Mouse (Mus musculus) c-Kit-negative CD71-positive TER-119-positive erythroid progenitor cells, embryonic 14.5 days (primary cell): ENCODE results near the gene Rrbp1.

Experiments used
- DNase-seq: peaks from one replicate; pipeline ENCODE4 v3.0.0-alpha.2; 2013; ENCODE audit warnings: low read depth, low spot score

Gene Rrbp1

DNA sequence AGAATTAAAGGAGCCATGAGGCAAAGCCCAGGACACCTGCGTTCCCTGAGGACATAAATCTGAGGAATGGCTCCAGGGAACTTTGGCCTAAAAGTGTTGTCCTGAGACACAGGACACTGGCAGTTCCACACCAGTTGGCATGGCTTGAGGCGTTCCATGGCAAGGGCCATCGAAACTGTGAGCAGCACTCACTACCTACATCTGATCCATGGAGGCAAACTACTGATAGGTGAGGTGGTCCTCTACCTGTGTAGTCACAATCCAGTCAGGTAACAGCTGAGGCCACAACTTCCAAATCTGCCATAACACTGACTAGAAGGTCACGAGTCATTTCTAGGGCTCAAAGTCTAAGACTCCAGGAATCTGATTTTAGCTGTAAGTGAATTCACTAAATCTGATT, 55.3 kb downstream of the Rrbp1 start:
- DNase-seq: no peak

DNA sequence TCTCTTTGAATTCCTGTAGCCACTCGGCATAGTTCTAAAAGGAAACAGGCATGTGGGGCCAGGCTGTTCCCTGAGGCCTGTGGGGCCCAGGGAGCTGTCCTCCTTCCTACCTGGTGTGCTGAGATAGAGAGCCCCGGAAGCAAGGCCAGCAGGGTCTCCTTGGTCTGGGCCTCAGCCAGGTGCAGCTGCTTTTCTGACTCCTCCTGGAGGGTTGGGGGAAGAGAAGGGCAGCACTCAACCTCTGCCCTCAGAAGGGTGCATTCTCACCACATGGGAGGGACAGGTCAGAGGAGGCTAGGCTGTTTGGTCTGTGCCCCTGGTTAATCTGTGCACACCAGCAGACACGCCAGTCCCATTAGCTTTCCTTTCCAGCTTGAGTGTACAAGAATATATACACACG, 56.1 kb downstream of the Rrbp1 start:
- no peak for DNase-seq

DNA sequence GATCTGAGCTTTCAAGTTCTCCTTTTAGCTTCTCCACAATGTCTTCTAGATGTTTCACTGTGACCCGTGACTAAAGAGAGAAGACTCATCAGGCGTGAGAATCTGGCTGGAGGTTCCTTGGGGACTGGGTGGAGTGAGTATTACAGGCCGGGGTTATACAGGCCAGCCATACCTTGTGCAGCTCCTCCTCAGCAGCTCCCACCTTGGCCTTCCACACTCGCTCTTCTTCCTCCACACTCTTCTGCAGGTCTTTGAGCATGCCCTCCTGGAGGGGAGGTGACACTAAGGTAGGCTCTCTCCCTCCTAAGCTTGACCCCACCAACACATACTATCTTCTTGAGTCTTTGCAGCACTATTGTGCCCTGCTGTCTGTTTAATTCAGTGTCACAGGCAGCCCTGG, 57.1 kb downstream of the Rrbp1 start:
- DNase-seq: no peak

DNA sequence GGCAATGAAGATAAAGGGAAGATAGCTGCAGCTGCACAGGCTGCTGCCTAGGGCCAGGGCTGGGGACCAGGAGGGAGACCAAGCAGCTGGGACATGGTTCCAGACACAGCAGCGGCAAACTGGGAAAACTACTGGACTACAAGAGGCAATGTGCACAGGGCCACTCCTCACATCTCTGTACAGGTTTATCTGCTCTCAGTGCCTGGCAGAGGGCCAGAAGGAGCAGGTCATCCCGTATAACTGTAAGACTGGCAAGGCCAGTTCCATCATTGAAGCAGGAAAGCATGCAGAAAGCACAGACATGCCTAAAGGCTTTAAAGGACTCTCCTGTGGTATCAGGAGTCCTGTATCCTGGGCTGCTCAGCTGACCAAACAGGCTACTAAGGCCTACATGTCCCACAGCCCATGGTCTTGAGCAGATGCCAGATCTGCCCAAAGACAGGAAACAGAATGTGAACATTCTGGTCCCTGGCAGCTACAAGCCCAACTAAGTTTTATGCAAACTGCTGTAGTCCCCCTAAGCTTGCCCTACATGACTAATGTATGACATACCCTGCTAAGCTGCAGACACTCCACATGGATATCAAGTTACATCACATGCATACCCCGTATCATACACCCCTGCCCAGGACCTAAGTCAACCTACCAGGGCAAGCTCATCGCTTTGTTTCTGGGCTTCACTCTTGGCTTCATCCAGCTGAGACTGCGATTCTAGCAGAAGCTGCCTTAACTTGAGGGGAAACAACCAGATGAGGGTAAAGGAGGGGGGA, 59.3 kb downstream of the Rrbp1 start:
- no peak for DNase-seq

DNA sequence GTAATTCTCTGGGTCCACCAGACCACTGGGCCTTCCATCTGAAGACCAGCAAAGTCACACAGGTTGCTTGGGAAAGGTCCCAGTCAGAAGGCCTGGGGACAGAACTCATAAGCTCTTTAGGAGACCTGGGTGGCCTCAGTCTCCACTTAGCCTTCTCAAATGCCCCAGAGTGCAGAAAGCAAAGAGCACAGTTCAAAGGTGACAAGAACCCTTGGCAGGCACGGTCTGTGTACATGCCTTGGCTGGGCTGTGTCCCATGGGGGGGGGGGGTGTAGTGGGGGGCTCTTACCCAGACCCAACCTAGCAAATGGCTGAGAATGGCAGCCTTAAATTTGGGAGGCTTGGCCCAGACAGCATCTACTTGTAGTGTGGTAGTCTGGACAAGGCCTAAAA, 60.0 kb downstream of the Rrbp1 start:
- no peak for DNase-seq

DNA sequence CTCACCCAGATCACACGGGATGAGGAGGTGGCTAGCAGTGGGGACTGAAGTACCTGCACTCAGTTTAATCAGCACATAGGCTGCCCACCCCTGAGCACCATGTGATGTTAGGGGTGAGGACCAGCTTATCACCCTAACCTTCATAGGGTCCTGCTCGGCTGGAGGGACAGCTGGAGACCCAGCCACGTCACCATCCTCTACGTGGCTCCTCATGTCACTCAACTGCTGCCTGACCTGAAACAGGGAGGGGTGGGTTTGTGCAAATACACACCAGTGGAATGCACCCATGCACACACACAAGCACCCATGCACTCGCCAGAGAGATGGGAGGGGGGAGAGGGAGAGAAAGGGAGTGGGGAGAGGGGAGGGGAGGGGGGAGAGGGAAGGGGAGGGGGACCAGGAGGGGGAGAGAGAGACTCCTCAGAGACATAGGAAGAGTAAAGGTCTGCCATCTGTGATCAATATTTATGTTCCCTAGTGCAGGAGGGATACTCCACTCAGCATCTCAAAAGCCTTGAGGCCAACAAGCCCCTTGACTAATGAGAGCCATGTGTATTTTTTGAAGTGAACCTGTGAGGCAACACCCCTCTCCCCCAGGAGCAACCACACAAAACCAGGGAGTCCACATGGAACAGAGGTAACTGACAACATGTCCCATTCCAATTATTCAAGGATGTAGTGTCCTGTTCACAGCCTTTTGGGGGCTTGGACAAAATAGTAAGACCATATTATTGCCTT, 60.6 kb downstream of the Rrbp1 start:
- DNase-seq: no peak

DNA sequence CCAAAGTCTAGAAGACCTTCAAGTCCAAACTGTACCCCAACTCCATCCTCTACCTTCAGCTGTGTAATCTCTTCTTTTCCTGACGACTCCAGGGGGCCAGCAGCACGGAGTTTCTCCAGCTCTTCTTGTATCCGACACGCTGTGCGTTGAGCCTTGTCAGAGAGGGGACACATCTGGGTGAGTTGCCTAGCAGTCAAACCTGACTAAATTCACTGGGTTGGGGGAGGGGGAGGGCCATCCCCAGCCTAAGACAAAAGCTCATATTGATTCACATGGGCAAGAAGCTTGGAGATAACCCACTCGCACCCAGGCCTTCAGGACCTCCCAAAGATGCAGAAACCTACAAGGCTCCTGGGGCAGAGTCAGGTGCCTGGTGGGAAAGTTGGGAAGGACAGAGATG, 61.8 kb downstream of the Rrbp1 start:
- no peak for DNase-seq

DNA sequence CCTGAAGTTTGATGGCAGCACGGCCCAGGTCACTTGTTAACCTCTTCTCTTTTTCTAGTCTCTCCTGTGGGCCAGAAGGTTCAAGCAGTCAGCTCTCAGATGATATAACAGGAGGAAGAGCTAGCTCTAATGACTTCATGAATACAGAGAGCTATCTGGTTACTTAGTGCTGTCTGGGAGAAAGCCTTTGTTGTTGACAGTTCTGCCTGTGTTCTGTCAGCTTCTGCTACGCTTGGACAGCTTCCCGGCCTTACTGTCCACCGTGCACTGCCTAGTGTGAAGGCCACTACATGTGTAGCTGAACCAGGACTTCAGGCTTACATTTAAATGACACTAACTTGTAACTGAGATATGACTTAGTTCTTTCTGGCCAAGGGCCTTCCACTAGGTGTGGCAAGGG, 62.6 kb downstream of the Rrbp1 start:
- DNase-seq: no peak

DNA sequence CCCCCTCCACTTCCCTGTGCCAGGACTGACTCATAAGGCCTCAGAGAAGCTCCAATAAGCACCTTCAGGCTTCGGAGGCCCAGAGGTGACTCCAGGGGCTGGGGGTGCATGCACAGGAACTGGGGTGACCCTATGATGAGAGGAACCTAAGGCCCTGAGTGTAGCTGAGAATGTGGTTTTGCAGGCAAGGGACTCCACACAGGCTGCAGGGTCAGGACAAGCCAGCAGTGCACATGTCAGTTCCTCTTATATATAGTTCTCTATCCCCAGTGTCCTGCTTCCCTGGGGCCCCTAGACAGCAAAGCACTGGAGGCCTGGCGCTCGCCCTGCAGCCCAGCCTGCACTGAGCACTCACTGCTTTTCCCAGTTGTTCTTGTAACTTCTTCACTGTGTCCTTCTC, 63.1 kb downstream of the Rrbp1 start:
- DNase-seq: no peak

DNA sequence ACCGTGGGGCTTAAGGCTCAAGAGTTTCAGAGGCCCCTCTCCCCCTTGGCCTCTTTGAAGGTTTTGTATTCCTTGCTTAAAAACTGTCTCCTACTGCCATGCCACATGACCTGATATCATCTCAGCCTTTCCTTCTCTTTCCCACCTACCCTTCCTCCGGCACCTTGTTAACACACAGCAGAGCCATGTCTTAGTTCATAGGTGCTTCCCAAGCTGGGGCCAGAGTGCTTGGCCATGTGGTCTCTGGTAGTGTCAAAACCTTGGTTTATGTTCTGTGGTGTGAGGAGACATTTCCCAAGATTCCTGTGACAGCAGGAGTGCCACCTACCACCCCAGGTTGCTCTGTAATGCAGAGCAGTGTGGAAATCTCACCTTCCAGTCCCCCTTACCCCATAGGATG, 64.7 kb downstream of the Rrbp1 start:
- no peak for DNase-seq

DNA sequence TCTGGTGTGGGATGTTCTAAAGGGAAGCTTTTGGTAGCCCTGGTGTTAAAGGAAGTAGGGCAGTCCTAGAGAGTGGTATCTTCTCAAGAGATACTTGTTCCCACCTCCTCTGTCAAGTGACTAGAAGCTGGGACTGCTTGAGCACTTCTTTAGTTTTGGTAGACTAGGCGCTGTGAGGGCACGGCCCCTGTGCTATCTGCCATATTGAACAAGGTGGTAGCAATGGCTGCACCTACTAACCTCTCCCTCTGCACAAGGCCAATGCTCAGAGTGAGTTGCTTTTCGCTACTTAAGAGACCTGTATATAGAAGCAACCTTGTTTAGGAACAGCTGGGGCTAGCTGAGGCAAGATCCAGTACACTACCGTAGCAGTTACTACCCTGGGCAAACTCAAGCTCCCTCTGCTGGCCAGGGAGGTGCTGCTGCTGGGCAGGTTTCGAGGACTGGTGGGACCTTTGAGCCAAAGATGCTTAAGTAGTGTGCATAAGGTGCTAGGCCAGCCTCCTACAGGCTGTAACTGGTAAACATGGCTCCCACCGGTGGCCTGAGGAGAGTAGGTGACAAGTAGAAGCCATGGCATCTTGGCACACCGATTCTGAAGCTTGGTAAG, 65.5 kb downstream of the Rrbp1 start:
- no peak for DNase-seq

DNA sequence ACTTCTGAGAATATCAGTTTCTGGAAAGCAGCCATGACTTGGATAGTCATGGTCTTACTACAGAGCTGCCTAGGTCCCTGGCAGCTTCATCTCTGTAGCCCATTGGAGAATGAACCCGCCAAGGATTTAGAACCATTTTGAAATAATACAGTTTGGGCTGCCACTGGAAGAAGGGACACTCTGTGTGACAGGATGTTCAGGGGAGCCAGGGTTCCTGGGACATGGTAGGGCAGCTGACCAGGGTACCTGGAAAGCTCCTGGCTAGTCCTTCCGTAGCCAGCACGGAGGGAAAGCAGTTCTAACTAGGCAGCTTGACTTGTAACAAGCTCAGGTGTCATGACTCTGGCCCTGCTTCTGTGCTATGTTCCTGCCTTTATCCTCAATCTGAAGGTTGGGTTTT, 66.3 kb downstream of the Rrbp1 start:
- DNase-seq: no peak

DNA sequence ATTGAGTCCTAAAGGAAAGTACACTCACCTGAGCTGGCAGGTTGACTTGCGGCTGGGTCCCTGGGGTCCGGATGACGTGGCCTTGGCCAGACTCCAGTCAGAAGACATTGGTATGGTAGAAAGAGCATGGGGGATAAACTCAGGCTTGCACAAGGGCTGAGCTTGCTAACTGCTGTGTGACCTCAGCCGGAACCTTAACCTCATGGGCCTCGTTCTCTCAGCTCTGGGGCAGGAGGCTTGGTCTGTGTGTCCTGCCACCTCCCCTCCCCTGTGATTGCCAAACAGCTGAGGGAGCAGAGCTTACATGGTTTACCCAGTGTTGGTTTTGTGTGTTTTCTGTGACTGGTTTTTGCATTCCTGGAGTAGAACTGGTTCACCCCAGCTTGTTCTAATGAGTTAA, 70.7 kb downstream of the Rrbp1 start:
- no peak for DNase-seq

DNA sequence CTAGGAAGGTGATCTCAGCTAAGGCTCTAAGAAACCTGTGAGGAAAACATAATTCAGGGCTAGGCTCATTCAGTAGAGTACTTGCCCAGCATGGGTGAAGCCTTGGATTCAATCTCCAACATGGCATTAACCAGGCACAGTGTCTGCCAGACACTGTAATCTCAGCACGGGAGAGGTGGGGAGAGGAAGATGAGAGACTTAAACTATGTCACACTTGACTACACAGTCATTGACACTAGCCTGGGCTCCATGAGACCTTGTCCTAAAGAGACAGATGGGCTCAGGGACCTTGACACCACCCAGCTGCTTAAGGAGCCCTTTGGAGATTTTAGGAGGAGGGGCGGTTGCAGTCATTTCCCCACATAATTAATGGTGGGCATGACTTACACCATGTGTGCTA, 73.2 kb downstream of the Rrbp1 start:
- DNase-seq: no peak

DNA sequence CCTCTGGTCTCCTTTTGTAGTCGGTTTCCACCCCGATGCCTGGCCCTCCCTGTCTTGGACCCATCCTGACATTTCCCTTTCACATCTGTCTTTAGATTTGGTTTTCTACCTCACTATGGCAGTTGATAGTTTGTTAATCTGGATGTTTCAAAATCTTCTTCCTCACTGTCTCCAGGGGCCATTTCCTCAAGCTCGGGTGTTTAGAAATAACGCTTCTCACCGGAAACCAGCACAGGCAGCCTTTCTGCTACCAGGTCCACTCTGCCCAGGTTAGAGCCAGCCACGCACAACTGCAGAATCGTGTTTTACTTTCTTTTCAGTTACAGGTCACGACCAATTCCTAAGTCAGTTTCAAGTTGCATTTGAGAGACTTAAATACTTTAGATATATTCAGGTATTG, 76.6 kb downstream of the Rrbp1 start:
- DNase-seq: no peak

DNA sequence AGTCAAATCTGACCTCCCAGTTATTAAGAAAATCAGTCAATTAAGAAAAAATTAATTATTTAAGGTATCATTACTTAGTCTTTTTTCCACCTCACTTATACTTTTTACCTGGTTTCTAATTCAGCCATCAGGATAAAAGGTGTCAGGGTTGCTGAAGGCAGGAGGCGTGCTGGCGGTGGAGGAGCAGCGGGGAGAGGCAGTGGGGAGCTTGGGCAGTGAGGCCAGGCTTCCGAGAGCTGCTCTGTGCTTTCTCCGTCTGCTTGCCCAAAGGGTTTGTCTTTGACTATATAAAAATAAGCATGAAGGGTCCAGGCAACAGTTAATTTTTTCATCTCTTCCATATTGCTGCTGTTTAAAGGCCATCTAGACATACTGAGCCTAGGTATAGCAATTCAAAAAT, 77.5 kb downstream of the Rrbp1 start:
- no peak for DNase-seq

DNA sequence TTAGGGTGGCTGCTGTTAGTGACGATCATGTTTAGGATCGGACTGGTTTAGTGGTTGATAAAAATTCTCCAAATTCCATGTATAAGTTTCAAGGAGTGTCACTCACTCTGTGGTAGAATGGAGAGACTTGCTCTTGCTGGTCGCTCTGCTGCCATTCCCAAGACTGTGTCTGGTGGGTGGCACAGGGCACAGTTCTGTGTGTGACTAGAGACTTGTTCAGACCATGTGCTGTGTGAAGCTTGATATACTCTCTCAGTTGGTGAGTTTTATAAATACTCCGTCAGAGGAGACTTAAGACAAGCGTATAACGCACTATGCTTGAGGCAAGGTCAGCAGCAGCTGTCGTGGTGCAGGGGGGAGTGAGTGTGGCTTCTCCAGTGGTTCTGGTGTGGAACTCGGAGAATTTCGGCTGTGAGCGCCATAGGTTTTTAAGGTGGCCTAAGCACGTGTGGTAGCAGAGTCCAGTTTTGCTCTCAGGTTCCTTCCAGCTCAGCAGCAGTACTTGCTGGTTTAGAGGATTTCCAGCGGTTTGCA, 78.7 kb downstream of the Rrbp1 start:
- DNase-seq: no peak

DNA sequence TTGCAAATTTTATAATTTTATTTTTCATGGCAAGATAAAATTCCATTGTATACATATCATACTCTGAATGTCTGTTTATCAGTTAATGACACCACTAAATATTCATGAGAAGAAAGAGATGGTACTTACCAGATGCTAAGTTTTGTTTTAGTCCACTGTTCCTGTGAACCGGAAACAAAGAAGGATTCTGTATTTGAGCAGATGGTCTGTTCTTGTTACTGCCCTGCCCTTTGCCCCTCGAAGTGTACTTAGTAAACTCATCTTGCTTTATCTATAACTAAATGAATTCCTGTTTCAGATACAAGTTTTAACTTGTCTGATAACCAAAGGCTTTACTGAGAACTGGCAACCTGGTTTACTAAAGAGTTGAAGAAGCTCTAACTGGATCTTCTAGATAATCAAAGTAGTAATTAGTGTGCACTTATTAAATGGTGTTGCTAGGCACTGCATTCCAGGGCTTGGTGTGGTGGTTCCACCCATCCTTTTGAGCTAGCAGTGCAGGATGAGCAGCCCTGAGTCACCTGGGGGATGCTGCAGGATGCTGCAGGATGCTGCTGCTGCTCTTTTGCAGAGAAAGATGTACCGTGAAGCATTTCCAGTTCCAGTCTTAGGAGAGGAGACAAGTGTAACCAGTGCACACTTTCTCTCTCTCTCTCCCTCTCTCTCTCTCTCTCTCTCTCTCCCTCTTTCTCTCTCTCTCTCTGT, 81.3 kb downstream of the Rrbp1 start:
- no peak for DNase-seq

DNA sequence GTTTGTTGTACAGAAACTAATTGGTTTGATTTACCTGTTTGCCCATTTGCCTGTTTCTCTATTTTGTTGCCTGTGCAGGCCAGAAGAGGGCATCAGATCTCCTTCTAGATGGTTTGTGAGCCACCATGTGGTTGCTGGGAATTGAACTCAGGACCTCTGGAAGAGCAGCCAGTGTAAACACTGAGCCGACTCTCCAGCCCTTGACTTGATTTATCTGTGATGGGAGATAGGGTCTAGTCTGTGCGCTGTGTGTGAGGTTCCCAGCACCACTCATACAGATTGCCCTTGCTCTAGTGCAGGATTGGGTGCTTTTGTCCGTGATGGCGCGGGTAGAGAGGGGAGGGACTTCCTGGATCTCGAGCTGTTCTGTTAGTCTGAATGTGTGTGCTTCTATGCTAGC, 85.2 kb downstream of the Rrbp1 start:
- DNase-seq: no peak

DNA sequence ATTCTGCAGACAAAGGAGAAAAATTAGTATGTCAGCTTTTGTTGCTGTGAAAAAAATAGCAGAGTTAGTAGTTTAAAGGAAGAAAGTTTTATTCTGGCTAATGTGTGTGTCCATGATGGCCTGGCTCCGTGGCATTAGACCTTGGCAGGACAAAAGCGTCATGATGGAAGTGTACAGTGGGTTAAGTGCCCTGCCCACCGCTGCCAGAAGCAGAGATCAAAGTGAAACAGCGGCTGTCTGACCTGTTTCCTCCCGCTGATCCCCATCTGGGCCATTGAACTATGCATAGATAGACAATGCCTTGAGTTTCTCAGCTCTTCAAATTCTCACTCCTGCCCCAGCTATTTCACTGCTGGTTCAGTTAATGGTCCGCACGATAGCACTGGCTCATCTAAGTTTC, 87.0 kb downstream of the Rrbp1 start:
- no peak for DNase-seq

DNA sequence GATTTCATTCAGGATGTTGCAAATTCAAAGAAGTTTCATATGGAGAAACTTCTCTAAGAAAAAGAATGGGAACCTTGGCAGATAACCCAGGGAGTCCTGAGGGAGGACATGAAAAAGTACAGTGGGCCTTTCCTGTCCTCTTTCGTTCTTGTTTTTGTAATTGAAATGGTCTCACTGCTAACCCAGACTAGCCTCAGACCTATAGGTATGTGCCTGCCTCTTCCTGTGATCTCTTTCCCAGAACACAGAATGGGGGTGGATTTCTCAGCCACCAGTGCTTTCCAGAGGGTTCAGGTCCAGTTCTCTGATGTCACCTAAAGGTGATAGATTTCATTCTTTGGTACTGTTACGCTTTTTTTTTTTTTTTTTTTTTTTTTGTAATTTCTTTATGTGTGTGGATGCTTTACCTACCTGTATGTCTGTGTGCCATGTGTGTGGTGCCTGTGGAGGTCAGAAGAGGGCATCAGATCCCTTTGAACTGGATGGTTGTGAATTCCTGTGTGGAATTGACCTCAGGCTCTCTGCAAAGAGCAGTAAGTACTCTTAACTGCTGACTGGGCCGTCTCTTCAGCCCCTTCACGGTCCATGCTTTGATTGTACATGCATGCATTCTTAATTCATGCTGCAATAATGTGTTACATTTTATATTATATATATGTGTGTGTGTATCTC, 92.1 kb downstream of the Rrbp1 start:
- DNase-seq: no peak

DNA sequence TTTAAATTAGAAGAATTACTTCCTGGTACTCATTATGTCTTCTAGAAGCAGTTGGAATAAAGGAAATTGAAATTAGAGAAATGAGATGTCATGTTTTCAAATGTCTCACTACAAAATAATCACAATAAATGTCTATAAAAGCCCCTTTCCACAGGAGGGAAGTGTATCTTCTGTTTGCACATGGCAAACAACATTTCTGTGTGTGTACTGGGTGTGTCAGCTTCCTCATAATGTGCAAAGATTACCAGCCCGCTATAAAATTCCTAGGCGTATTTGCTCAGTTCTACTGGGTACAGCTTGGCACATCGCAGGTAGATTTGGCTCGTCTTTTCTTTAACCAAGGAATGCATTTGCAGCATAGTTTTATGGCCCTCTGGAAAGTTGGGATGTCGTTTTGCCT, 93.4 kb downstream of the Rrbp1 start:
- DNase-seq: no peak
